Mouse (Mus musculus): ENCODE measurements around the gene Atg13. TPM values are rescaled to one million over a fixed set of nuclear protein-coding genes. Genes with fewer than 3 reads are reported as not detected.
A peak's percentile ranks its signal among the peaks of the same experiment; 100 is the strongest.
"Not testable (repeated sequence)": the region's sequence is repeated elsewhere in the genome, so short reads cannot be mapped to it uniquely, and the experiment has no call there.

Atg13 gene
- total RNA-seq (2021), result 10 to 100 TPM; 40.1 to 40.9 TPM

GRCm38 (mm10) chr2:91710272-91711234 is at the start of gene Atg13, which contains the start of gene Harbi1:
Atg13 (minus strand) TSS chr2:91710576.
Harbi1 (plus strand) TSS chr2:91710852.
- peak; percentile 93 for DNase-seq
- intact Hi-C loops (cut with DNase I), result no loop called here

DNA sequence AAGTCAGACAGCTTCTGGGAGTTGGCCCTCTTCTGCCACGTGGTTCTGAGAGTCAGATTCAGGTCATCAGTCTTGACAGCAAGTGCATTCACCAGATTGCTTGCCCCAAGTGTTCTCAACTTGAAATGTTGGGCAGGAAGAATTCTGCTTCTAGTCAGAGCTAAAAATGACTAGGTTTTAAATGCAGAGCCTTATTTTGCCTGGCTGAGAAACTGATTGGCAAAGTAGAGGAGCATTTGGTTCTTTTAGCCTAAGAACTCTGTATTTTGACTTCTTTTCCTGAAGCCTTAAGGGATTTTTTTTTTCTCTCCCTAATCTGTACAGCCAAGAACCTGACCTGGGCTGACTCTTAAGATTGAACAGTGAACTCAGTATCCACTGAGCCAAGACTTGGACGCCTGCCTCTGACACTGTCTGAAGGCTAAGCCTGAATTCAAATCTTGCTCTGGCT is 39.5 kb upstream of the Atg13 start:
- no peak for DNase-seq
- intact Hi-C loops (cut with DNase I), result no loop called here

GRCm38 (mm10) chr2:91744686-91745085 is 34.3 kb upstream of the Atg13 start:
- intact Hi-C loops (cut with DNase I), result no loop called here
- no peak for DNase-seq

- intact Hi-C loops (cut with DNase I), result no loop called here
- DNase-seq, result no peak
Measured at GRCm38 (mm10) chr2:91739586-91739985, 29.2 kb upstream of the Atg13 start.

DNA sequence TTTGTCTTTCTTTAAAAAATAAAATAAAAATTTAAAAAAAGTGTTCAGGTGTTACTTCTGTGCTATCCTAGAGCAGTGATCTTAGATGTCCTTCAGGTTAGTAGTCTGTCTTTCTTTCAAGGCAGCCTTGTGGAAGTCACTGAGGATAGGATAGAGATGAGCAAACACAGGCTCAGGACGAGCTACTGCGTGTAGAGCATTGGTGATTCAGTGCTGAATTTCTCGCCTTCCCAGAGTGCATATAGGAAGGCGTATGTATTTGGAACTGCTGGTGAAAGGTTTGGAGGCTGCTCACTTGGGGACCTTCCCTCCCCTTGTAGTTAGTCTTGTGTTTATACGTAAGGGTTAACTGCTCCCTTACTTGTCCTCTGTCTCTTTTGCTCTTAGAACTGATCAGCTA is 24.8 kb upstream of the Atg13 start:
- DNase-seq, result no peak
- intact Hi-C loops (cut with DNase I), result no loop called here

GRCm38 (mm10) chr2:91729971-91730821 is 19.8 kb upstream of the Atg13 start, which contains the start of gene Ambra1:
Ambra1 (plus strand) TSS chr2:91730134.
- DNase-seq, result peak; percentile 82
- intact Hi-C loops (cut with DNase I), result no loop called here

DNA sequence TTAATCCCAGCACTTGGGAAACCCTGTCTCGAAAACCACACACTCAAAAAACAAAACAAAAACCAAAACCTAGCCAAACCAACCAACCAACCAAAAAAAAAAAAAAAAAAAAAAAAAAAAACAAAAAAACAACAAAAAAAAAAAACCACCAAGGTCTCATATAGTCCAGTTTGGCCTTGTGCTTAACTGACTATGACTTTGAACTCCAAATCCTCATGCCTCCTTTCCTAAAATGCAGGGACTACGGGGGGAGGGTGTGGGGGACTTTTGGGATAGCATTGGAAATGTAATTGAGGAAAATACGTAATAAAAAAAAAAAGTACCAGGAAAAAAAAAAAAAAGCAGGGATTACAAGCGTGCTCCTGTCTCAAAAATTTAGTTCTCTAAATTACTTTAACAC is 19.2 kb upstream of the Atg13 start:
- DNase-seq, result no peak
- intact Hi-C loops (cut with DNase I), result no loop called here

GRCm38 (mm10) chr2:91727011-91727410 is 16.6 kb upstream of the Atg13 start:
- DNase-seq, result no peak
- intact Hi-C loops (cut with DNase I), result no loop called here

GRCm38 (mm10) chr2:91725476-91725875 is 15.1 kb upstream of the Atg13 start:
- intact Hi-C loops (cut with DNase I); DNase-seq: not testable (repeated sequence)

DNA sequence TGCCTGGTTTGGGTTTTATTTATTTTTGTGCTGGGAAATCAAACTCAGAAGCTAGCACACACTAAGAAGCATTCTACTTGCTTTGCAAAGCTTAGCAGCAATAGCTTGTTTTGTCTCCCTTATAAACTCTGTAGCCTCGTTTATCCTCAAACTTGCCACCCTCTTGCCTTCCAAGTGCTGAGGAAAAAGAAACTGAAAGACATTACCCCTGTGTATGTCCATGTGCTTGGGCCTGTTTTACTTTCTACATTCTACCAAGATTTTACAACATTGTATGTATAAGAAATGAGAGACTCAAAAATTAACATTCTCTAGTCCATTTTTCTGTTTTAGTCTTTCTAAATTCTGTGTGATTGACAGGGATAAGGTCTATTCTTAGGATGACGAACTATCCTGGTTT is 14.3 kb upstream of the Atg13 start:
- intact Hi-C loops (cut with DNase I), result no loop called here
- DNase-seq, result no peak

DNA sequence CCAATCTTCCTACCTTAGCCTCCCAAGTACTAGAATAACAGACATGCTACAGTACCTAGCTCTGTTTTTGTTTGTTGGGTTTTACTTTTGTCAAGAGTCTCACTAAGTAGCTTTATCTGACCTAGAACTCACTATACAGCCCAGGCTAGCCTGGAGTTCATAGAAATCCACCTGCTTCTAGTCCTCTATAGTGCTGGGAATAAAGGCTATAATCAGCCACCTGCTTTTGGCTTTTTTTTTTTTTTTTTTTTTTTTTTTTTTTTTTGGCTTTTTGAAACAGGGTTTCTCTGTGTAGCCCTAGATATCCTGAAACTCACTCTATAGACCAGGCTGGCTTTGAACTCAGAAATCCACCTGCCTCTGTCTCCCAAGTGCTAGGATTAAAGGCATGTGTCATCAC is 13.6 kb upstream of the Atg13 start:
- DNase-seq, result no peak
- intact Hi-C loops (cut with DNase I), result no loop called here

DNA sequence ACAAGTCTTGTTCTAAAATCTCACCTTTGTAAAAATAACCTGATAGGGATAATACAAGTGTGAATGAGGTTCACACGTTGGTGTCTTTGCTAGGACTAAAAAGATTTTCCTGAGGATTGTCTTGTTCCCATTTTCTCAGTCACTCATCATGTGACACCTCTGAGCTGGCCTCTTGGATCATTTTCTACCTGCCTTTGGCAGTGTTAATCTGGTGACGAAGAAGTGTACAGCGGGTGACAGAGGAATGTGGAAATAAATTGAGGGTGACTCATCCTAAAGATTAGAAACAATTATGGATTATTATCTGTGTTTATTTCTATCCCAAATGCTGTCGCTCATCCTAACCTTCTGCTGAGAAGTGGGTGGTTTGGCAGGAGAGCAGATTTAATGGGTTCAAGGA is 13.0 kb upstream of the Atg13 start:
- DNase-seq, result no peak
- intact Hi-C loops (cut with DNase I), result no loop called here

GRCm38 (mm10) chr2:91718276-91718675 is 7.9 kb upstream of the Atg13 start:
- no peak for DNase-seq
- intact Hi-C loops (cut with DNase I), result no loop called here

DNA sequence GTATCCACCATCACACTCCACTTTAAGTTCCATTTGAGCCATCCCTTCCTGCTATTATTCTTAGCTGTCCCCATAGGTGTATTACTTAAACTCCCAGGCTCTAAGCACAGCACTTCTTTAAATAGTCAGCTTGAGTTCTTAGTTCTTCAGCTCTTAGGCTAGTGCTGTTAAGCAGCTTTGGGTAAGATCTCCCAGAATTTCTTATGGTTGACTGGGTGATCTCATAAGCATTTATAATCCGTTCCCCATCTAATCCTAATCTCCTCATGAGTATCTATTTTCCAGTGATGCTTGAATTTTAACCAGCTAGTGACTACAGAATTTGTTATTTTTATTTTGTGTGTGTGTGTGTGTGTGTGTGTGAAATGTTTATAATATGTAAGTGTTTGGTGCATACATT is 4.5 kb upstream of the Atg13 start:
- DNase-seq, result no peak
- intact Hi-C loops (cut with DNase I), result no loop called here

- intact Hi-C loops (cut with DNase I), result no loop called here
Measured at GRCm38 (mm10) chr2:91711256-91711925, 1.0 kb upstream of the Atg13 start.

DNA sequence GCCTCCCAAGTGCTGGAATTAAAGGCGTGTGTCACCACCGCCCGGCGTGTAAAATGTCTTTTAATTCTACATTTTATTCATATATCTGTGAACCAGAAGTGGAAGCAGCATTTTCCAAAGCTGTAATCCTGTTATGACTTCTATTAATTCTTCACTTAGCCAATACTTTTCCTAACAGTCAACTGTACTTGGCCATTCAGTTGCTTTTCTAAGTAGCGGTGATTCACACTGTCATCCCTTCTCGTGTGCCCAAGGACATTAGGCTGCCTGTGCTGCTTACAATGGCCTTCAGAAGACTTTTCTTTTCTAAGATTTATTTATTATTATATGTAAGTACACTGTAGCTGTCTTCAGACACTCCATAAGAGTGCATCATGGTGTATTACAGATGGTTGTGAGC is 2.0 kb downstream of the Atg13 start:
- DNase-seq, result no peak
- intact Hi-C loops (cut with DNase I), result no loop called here

More at GRCm38 (mm10) chr2:91711256-91711925, 1.0 kb upstream of the Atg13 start:
- no peak for DNase-seq

DNA sequence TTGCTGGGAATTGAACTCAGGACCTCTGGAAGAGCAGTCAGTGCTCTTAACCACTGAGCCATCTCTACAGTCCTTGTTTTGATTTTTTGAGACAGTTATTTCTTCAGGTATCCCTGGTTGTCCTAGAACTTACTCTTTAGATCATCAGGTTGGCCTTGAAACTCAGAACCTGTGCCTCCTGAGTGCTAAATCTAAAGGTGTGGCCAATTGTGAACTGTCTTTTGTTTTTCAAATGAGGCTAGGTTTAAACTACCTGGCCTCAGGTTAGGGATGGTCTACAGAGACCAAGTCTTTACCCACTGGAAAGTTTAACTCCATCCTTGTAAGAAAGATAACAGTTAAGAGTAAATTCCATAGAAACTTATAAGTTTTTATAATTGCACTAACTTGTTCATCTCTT is 3.9 kb downstream of the Atg13 start:
- DNase-seq, result no peak
- intact Hi-C loops (cut with DNase I), result no loop called here

- intact Hi-C loops (cut with DNase I), result no loop called here
- no peak for DNase-seq
Measured at GRCm38 (mm10) chr2:91705736-91706135, 4.6 kb downstream of the Atg13 start.

- DNase-seq, result no peak
- intact Hi-C loops (cut with DNase I), result no loop called here
Measured at GRCm38 (mm10) chr2:91701366-91701765, 9.0 kb downstream of the Atg13 start.

GRCm38 (mm10) chr2:91699225-91699624 is 11.2 kb downstream of the Atg13 start:
- intact Hi-C loops (cut with DNase I), result no loop called here
- DNase-seq, result no peak

GRCm38 (mm10) chr2:91696225-91696590 is 14.2 kb downstream of the Atg13 start:
- intact Hi-C loops (cut with DNase I), result no loop called here
- DNase-seq, result no peak
